Mouse (Mus musculus) spleen, adult 10 weeks (tissue): ENCODE results near the gene Ube3c. TPM values are rescaled to one million over a fixed set of nuclear protein-coding genes. Genes with fewer than 3 reads are reported as not detected.

Experiments used
- polyA plus RNA-seq: library from polyadenylated mRNA; stranded (reverse); fragments of 350-450 nt; fragmentation: Illumina TruSeq; extraction: RNeasy Lipid Tissue Mini Kit (QIAGEN cat#74804); gene quantifications from one replicate; pipeline ENCODE4 v1.2.3, GENCODE M21; 2015; ENCODE audit warnings: low replicate concordance; ENCODE audit not compliant: insufficient read depth

Ube3c gene
- 25.8 TPM for polyA plus RNA-seq

DNA sequence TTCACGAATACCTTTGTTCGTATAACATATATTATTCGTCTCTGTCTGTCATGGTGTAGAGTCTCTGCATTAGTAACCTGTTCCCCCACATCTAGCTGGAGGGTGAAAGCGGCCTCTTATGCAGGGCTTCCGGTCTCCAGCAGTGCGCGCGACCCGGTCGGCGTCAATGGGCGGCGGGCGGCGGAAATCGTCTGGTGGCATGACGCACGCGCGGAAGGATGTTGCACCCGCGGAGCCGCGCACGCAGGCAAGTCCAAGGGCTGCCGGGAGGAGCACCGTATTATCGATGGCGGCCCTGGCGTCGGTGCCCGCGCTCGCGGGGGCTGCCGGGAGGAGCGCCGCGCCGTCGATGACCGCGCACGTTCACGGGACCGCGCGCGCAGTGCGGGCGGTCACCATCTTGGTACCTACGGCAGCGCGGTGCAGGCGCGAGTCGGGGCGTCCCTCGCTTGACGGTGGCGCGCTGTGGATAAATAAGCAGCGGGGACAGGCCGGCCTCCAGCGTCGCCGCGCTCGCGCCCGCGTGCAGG is at the start of gene Ube3c:
Gene Ube3c (plus strand): TSS at position 395 of the 530 bp plus-strand sequence.

Other genes starting within 250 kb of the Ube3c start
- 4.1 TPM for gene Lmbr1, start 190.9 kb upstream of the Ube3c start, polyA plus RNA-seq
- gene Nom1, start 134.6 kb upstream of the Ube3c start, polyA plus RNA-seq, result 42.2 TPM
- gene Mnx1, start 90.8 kb upstream of the Ube3c start, polyA plus RNA-seq, result not detected
- gene Dnajb6, start 166.4 kb downstream of the Ube3c start, polyA plus RNA-seq, result 167 TPM
- not detected for gene Gm5129, start 166.7 kb downstream of the Ube3c start, polyA plus RNA-seq